Mouse (Mus musculus): Measurements from ENCODE around the gene Fmo1. TPM values are rescaled to one million over a fixed set of nuclear protein-coding genes. Genes with fewer than 3 reads are reported as not detected.
"Not testable (repeated sequence)": the region's sequence is repeated elsewhere in the genome, so short reads cannot be mapped to it uniquely, and the experiment has no call there.

Gene Fmo1
- total and polyA plus RNA-seq, 3 experiments = 33.4 to 41.4 (median 33.6) TPM

- no peaks in the 10 kb centered on the region for H3K36me3 ChIP-seq (ENCODE audit: control insufficient read depth, insufficient read depth, low read length)
- no peak for DNase-seq
- no peaks in the 10 kb centered on the region for H3K79me2 ChIP-seq (replicated peaks; ENCODE audit: control insufficient read depth, insufficient read depth, low read length)
- H3K4me1 ChIP-seq (ENCODE audit: control insufficient read depth, insufficient read depth, low read length) = no peaks in the 10 kb centered on the region
- TF ChIP-seq CTCF (IDR thresholded peaks at IDR 0.05) = no peak
- no peak for TF ChIP-seq EP300 (IDR thresholded peaks at IDR 0.05; ENCODE audit: insufficient read depth, low read depth, low read length)
- TF ChIP-seq POLR2A (IDR thresholded peaks at IDR 0.05; ENCODE audit: insufficient read depth, low read depth, low read length) = no peak
- no peak overlapping the region for H3K4me3 ChIP-seq
- intact Hi-C loops (cut with DNase I) = no loop called here
- no peaks in the 10 kb centered on the region for H3K27me3 ChIP-seq (ENCODE audit: control insufficient read depth, insufficient read depth, low read length)
- H3K27ac ChIP-seq = no peak overlapping the region
- no peak overlapping the region for H3K9ac ChIP-seq (ENCODE audit: low read depth, low read length)
Observed at GRCm38 (mm10) chr1:162796441-162796840, 70.0 kb downstream of the Fmo1 start.

GRCm38 (mm10) chr1:162792306-162793044 lies 73.9 kb downstream of the Fmo1 start:
- no peaks in the 10 kb centered on the region for H3K36me3 ChIP-seq (ENCODE audit: control insufficient read depth, insufficient read depth, low read length)
- DNase-seq = no peak
- no peak for TF ChIP-seq CTCF (IDR thresholded peaks at IDR 0.05)
- TF ChIP-seq POLR2A (IDR thresholded peaks at IDR 0.05; ENCODE audit: insufficient read depth, low read depth, low read length) = no peak
- no peak for TF ChIP-seq EP300 (IDR thresholded peaks at IDR 0.05; ENCODE audit: insufficient read depth, low read depth, low read length)
- no peak overlapping the region for H3K4me3 ChIP-seq
- H3K4me1 ChIP-seq (ENCODE audit: control insufficient read depth, insufficient read depth, low read length) = no peaks in the 10 kb centered on the region
- no peak overlapping the region for H3K9ac ChIP-seq (ENCODE audit: low read depth, low read length)
- intact Hi-C loops (cut with DNase I) = no loop called here
- H3K27me3 ChIP-seq (ENCODE audit: control insufficient read depth, insufficient read depth, low read length) = no peaks in the 10 kb centered on the region
- 68% methylated on average over 7 of the region's 7 CpGs for WGBS
- H3K79me2 ChIP-seq (replicated peaks; ENCODE audit: control insufficient read depth, insufficient read depth, low read length) = no peaks in the 10 kb centered on the region
- H3K27ac ChIP-seq = no peak overlapping the region

GRCm38 (mm10) chr1:162785222-162785621 lies 81.2 kb downstream of the Fmo1 start:
- Histone ChIP-seq H3K9ac (ENCODE audit: low read depth, low read length) (no peak overlapping the region), H3K79me2 (replicated peaks; ENCODE audit: control insufficient read depth, insufficient read depth, low read length) (no peaks in the 10 kb centered on the region), H3K36me3 (ENCODE audit: control insufficient read depth, insufficient read depth, low read length) (no peaks in the 10 kb centered on the region), H3K4me1 (ENCODE audit: control insufficient read depth, insufficient read depth, low read length) (no peaks in the 10 kb centered on the region), H3K27me3 (ENCODE audit: control insufficient read depth, insufficient read depth, low read length) (no peaks in the 10 kb centered on the region), H3K4me3 (no peak overlapping the region), H3K27ac (no peak overlapping the region)
- no peak for DNase-seq
- 79% methylated on average over 4 of the region's 4 CpGs for WGBS
- no peak for TF ChIP-seq POLR2A (IDR thresholded peaks at IDR 0.05; ENCODE audit: insufficient read depth, low read depth, low read length)
- no peak for TF ChIP-seq EP300 (IDR thresholded peaks at IDR 0.05; ENCODE audit: insufficient read depth, low read depth, low read length)
- TF ChIP-seq CTCF (IDR thresholded peaks at IDR 0.05) = no peak
- intact Hi-C loops (cut with DNase I) = no loop called here

- H3K36me3 ChIP-seq (ENCODE audit: control insufficient read depth, insufficient read depth, low read length) = no peaks in the 10 kb centered on the region
- no peaks in the 10 kb centered on the region for H3K27me3 ChIP-seq (ENCODE audit: control insufficient read depth, insufficient read depth, low read length)
- H3K79me2 ChIP-seq (replicated peaks; ENCODE audit: control insufficient read depth, insufficient read depth, low read length) = no peaks in the 10 kb centered on the region
- no peak overlapping the region for H3K4me3 ChIP-seq
- WGBS = 83% methylated on average over 7 of the region's 7 CpGs
- no peak overlapping the region for H3K27ac ChIP-seq
- intact Hi-C loops (cut with DNase I) = no loop called here
- DNase-seq = no peak
- no peaks in the 10 kb centered on the region for H3K4me1 ChIP-seq (ENCODE audit: control insufficient read depth, insufficient read depth, low read length)
- H3K9ac ChIP-seq (ENCODE audit: low read depth, low read length) = no peak overlapping the region
- no peak for TF ChIP-seq EP300 (IDR thresholded peaks at IDR 0.05; ENCODE audit: insufficient read depth, low read depth, low read length)
- no peak for TF ChIP-seq CTCF (IDR thresholded peaks at IDR 0.05)
- TF ChIP-seq POLR2A (IDR thresholded peaks at IDR 0.05; ENCODE audit: insufficient read depth, low read depth, low read length) = no peak
Observed at GRCm38 (mm10) chr1:162783669-162784248, 82.7 kb downstream of the Fmo1 start.

- H3K27ac ChIP-seq; intact Hi-C loops (cut with DNase I); H3K4me3 ChIP-seq; H3K4me1 ChIP-seq (ENCODE audit: control insufficient read depth, insufficient read depth, low read length); H3K27me3 ChIP-seq (ENCODE audit: control insufficient read depth, insufficient read depth, low read length); H3K79me2 ChIP-seq (replicated peaks; ENCODE audit: control insufficient read depth, insufficient read depth, low read length); H3K36me3 ChIP-seq (ENCODE audit: control insufficient read depth, insufficient read depth, low read length); H3K9ac ChIP-seq (ENCODE audit: low read depth, low read length); DNase-seq: not testable (repeated sequence)
- WGBS = 90% methylated on average over 2 of the region's 2 CpGs
- TF ChIP-seq CTCF (IDR thresholded peaks at IDR 0.05) = peak; percentile 46
Observed at GRCm38 (mm10) chr1:162781035-162781434, 85.4 kb downstream of the Fmo1 start.

Other genes starting within 250 kb of the Fmo1 start
- gene Myoc, start 227.5 kb downstream of the Fmo1 start, total RNA-seq (2021) = 1 to 10 TPM; 2.5 to 3.3 TPM
- gene Myoc, start 227.5 kb downstream of the Fmo1 start, polyA plus RNA-seq (2012; rRNA removed) = 4.7 and 4.9 TPM in 2 replicates
- not detected for gene Myocos, start 208.4 kb downstream of the Fmo1 start, total RNA-seq (2021)
- not detected in 2 replicates for gene Myocos, start 208.4 kb downstream of the Fmo1 start, polyA plus RNA-seq (2012; rRNA removed)
- 10 to 100 TPM; 71.7 to 72.0 TPM for gene Prrc2c, start 126.1 kb downstream of the Fmo1 start, total RNA-seq (2021)
- gene Prrc2c, start 126.1 kb downstream of the Fmo1 start, polyA plus RNA-seq (2012; rRNA removed) = 20.0 and 24.3 TPM in 2 replicates
- under 1 TPM in 1 of 2 experiments, not detected in 1; 0.08 TPM for gene Fmo4, start 52.6 kb downstream of the Fmo1 start, total RNA-seq (2021)
- gene Fmo4, start 52.6 kb downstream of the Fmo1 start, polyA plus RNA-seq (2012; rRNA removed) = 0.20 and 0.23 TPM in 2 replicates
- 10 to 100 TPM; 35.5 to 52.9 TPM for gene Fmo2, start 32.1 kb upstream of the Fmo1 start, total RNA-seq (2021)
- 17.9 and 24.3 TPM in 2 replicates for gene Fmo2, start 32.1 kb upstream of the Fmo1 start, polyA plus RNA-seq (2012; rRNA removed)
- not detected for gene Fmo6, start 70.9 kb upstream of the Fmo1 start, total RNA-seq (2021)
- 0.53 TPM in 1 of 2 replicates, not detected in the other for gene Fmo6, start 70.9 kb upstream of the Fmo1 start, polyA plus RNA-seq (2012; rRNA removed)
- under 1 TPM in 1 of 2 experiments, not detected in 1; 0.16 TPM for gene Fmo3, start 117.9 kb upstream of the Fmo1 start, total RNA-seq (2021)
- gene Fmo3, start 117.9 kb upstream of the Fmo1 start, polyA plus RNA-seq (2012; rRNA removed) = 0.32 and 2.9 TPM in 2 replicates
- not detected for gene Mroh9, start 219.1 kb upstream of the Fmo1 start, total RNA-seq (2021)
- not detected in 2 replicates for gene Mroh9, start 219.1 kb upstream of the Fmo1 start, polyA plus RNA-seq (2012; rRNA removed)